Mouse (Mus musculus) intestine, embryonic 14.5 days (tissue): ENCODE measurements around the gene Adamtsl3. TPM values are rescaled to one million over a fixed set of nuclear protein-coding genes. Genes with fewer than 3 reads are reported as not detected.

Source experiments
- ATAC-seq: fragments of 200-750 bp; cut with Nextera tagmentation; replicated peaks from 2 replicates; pipeline ENCODE4 v1.8.0; 2017; ENCODE audit warnings: low read depth, moderate number of reproducible peaks, moderate TSS enrichment, moderate library complexity; ENCODE audit not compliant: low FRiP score, low TSS enrichment
- DNase-seq: peaks from one replicate; pipeline ENCODE4 v3.0.0-alpha.2; 2018; ENCODE audit warnings: low spot score
- H3K27ac ChIP-seq: fragments of 300-500 bp; sonication (generic); 2 replicates; pipeline ENCODE4 v1.5.1; 2014; ENCODE audit warnings: low read depth, mild to moderate bottlenecking, control low read depth
- H3K27me3 ChIP-seq: fragments of 300-500 bp; sonication (generic); replicated peaks from 2 replicates; pipeline ENCODE4 v1.6.1; 2014; ENCODE audit warnings: low read length, control low read depth; ENCODE audit not compliant: control insufficient read depth, insufficient read depth
- H3K36me3 ChIP-seq: fragments of 300-500 bp; sonication (generic); 2 replicates; pipeline ENCODE4 v1.6.1; 2014; ENCODE audit warnings: low read length, control low read depth; ENCODE audit not compliant: control insufficient read depth, insufficient read depth
- H3K4me1 ChIP-seq: fragments of 300-500 bp; sonication (generic); replicated peaks from 2 replicates; pipeline ENCODE4 v1.6.1; 2014; ENCODE audit warnings: low read length, control low read depth, mixed read lengths; ENCODE audit not compliant: control insufficient read depth, insufficient read depth
- H3K4me2 ChIP-seq: fragments of 300-500 bp; sonication (generic); 2 replicates; pipeline ENCODE4 v1.6.1; 2014; ENCODE audit warnings: low read length
- H3K4me3 ChIP-seq: fragments of 300-500 bp; sonication (generic); 2 replicates; pipeline ENCODE4 v1.5.1; 2014; ENCODE audit warnings: low read depth, low read length, control low read depth, mixed read lengths
- H3K9ac ChIP-seq: fragments of 300-500 bp; sonication (generic); 2 replicates; pipeline ENCODE4 v1.6.1; 2014; ENCODE audit warnings: mild to moderate bottlenecking, low read length
- H3K9me3 ChIP-seq: fragments of 300-500 bp; sonication (generic); 2 replicates; pipeline ENCODE4 v1.6.1; 2016; ENCODE audit warnings: low read length, control low read depth; ENCODE audit not compliant: control insufficient read depth
- WGBS: fragments of 180-500 bp; shearing (Covaris S2); extraction: QIAGEN DNeasy Blood & Tissue Kit; methylation state at CpG from one replicate; pipeline ENCODE4 v1.1.7; 2014; 5-methylcytosine and 5-hydroxymethylcytosine counted together
- polyA plus RNA-seq: library from polyadenylated mRNA; unstranded; fragments of >200 nt; fragmentation: Nextera tagmentation; extraction: Ambion mirVana; gene quantifications from 2 replicates; pipeline ENCODE4 v1.2.1, GENCODE M21; 2014

The Adamtsl3 gene
- polyA plus RNA-seq, 1 experiment from 2014 or later: 0.41 TPM

DNA sequence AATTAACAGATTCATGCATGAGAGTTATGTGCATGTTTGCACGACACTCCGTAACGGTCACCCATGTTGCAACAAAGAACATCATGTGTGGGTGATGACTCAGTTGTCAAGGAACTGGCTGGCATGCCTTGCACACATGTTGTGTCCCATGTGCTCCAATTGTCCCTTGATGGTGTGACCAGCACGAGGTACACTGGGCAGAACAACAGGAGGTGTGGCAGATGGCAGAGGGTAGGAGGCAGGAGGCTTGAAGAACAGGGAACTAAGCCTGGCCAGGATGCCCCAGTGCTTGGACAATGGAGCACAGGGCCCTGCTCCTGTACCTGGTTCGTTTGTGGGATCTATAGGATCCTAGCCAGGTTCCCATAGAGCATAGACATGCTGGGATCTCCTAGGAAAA is 31.0 kb downstream of the Adamtsl3 start:
- H3K4me2 ChIP-seq: no peak overlapping the region
- H3K27ac ChIP-seq: peak overlapping the region; percentile 70
- no peak overlapping the region for H3K9ac ChIP-seq
- 0 out of 2 replicates have a peak, but pooled peaks cover 5% of the 10 kb centered on the region for H3K4me1 ChIP-seq
- H3K9me3 ChIP-seq: no peaks in the 10 kb centered on the region
- DNase-seq: peak; percentile 32
- H3K4me3 ChIP-seq: no peak overlapping the region
- ATAC-seq: no peak
- no peaks in the 10 kb centered on the region for H3K36me3 ChIP-seq
- 76% methylated on average over 5 of the region's 5 CpGs for WGBS
- no peaks in the 10 kb centered on the region for H3K27me3 ChIP-seq

- Histone ChIP-seq H3K36me3 (no peaks in the 10 kb centered on the region), H3K27ac (no peak overlapping the region), H3K4me2 (no peak overlapping the region), H3K4me1 (0 out of 2 replicates have a peak, but pooled peaks cover 5% of the 10 kb centered on the region), H3K9me3 (no peaks in the 10 kb centered on the region), H3K27me3 (no peaks in the 10 kb centered on the region), H3K9ac (no peak overlapping the region), H3K4me3 (no peak overlapping the region)
- DNase-seq (peak; percentile 15), ATAC-seq (no peak)
- WGBS: 32% methylated on average over 2 of the region's 2 CpGs
Measured at GRCm38 (mm10) chr7:82368047-82368446, 32.6 kb downstream of the Adamtsl3 start.

DNA sequence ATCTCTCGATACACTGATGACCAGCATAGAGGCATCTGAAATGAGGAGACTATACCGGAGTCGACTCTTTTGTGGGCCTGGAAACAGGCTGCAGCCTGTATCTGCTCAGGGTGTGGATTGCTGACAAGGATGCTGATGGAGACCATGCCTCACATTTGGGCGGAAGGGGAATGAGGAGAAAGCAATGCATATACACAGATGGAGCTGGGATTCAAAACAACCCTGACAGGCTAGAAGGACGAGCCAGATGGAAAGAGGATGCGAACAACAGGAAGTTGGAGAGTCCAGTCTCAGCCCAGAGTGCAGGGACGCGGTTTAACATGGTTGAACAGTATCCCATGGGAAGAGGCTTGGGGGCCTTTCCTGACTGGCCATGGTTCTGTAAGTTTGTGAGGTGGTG is 34.6 kb downstream of the Adamtsl3 start:
- Histone ChIP-seq H3K27ac (peak overlapping the region; percentile 5; the same call in 1 of the 2 replicates), H3K4me3 (no peak overlapping the region), H3K27me3 (no peaks in the 10 kb centered on the region), H3K36me3 (no peaks in the 10 kb centered on the region), H3K4me1 (0 out of 2 replicates have a peak, but pooled peaks cover 5% of the 10 kb centered on the region), H3K9me3 (no peaks in the 10 kb centered on the region), H3K9ac (no peak overlapping the region), H3K4me2 (no peak overlapping the region)
- DNase-seq: peak; percentile 43
- WGBS: 51% methylated on average over 8 of the region's 8 CpGs
- no peak for ATAC-seq

DNA sequence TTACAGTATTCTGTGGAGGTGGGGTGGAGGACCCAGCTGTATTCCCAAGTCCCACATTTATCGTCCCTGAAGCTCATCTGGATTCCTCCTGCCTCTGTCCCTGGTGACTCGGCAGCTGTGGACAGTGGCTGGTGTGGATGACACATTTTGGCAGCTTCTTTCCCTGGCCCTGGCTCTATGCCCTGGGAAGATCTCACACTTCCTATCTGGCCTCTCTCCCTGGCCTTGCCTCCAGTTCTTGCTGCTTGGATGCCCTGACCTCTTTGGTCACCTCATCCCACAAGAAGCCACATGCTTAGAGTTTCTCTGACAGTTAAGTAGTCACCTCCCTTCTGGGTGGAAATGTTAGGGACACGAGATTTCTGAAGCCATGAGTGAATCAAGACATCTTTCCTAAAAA is 35.9 kb downstream of the Adamtsl3 start:
- Histone ChIP-seq H3K27me3 (no peaks in the 10 kb centered on the region), H3K36me3 (no peaks in the 10 kb centered on the region), H3K9ac (no peak overlapping the region), H3K4me1 (0 out of 2 replicates have a peak, but pooled peaks cover 3% of the 10 kb centered on the region), H3K4me3 (no peak overlapping the region), H3K4me2 (no peak overlapping the region), H3K27ac (no peak overlapping the region), H3K9me3 (no peaks in the 10 kb centered on the region)
- DNase-seq (peak; percentile 34), ATAC-seq (no peak)
- 72% methylated on average over 3 of the region's 3 CpGs for WGBS

GRCm38 (mm10) chr7:82378311-82378710 is 42.8 kb downstream of the Adamtsl3 start:
- no peaks in the 10 kb centered on the region for H3K36me3 ChIP-seq

DNA sequence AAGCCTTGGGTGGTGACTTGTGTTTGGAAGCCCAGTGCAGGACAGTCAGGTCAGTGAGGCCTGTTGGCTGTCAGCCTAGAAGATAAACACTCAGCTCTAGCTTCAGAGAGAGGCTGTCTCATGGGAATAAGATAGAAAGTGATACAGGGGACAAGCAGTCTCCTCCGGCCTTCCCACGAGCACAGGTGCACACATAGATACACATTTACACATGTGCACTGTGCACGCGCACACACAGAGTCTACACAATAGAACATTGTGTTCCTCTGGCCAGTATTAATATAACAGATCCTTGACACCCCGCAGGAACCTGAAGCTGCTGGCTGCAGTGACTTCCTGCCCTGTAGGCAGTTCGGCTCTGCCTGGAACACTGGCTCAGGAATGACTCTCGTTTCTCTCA is 44.3 kb downstream of the Adamtsl3 start:
- WGBS: 68% methylated on average over 7 of the region's 7 CpGs

More at GRCm38 (mm10) chr7:82378311-82378710, 42.8 kb downstream of the Adamtsl3 start:
- H3K4me3 ChIP-seq: no peak overlapping the region
- WGBS: 90% methylated on average over 1 of the region's 1 CpGs
- no peak for ATAC-seq
- DNase-seq: no peak
- H3K4me2 ChIP-seq: no peak overlapping the region
- H3K9me3 ChIP-seq: no peaks in the 10 kb centered on the region
- no peaks in the 10 kb centered on the region for H3K4me1 ChIP-seq
- H3K27ac ChIP-seq: no peak overlapping the region
- no peak overlapping the region for H3K9ac ChIP-seq
- no peaks in the 10 kb centered on the region for H3K27me3 ChIP-seq

DNA sequence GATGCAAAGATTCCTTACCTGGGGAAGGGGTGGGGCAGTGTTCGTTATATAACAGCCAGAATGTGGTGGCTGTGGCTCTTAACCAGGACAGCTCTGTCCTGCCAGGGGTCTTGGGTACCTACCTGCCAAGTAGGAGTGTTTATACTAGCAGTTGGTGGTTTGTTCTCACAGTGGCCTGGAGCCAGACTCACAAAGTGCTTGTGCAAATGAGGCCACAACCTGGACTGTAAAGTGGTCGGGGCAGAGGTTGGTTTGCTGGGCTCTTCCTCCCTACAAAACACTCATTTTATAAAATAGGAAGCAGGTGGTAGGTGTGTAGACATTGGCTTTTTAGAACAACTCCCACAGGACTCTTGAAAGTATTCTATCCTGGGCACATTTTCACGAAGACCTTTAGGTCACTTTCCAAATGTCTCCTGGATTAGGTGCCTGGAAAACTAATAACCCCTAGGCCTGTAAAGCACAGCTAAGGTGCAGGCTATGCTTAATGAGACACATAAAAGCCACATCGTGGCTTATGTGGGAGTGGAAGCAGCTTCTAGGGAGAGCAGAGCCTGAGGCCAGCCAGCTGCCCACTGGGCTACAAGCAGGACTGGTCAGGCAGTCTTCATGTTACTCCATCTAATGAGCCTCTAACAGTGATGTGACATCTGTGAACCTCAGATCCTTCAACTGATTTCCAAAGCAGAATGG is 47.5 kb downstream of the Adamtsl3 start:
- DNase-seq (no peak), ATAC-seq (no peak)
- Histone ChIP-seq H3K4me1 (no peaks in the 10 kb centered on the region), H3K27ac (no peak overlapping the region), H3K27me3 (no peaks in the 10 kb centered on the region), H3K36me3 (no peaks in the 10 kb centered on the region), H3K4me2 (no peak overlapping the region), H3K4me3 (no peak overlapping the region), H3K9me3 (no peaks in the 10 kb centered on the region), H3K9ac (no peak overlapping the region)
- 68% methylated on average over 4 of the region's 4 CpGs for WGBS

More for the DNA sequence above, 44.3 kb downstream of the Adamtsl3 start:
- ATAC-seq: no peak
- H3K27me3 ChIP-seq: no peaks in the 10 kb centered on the region
- H3K9ac ChIP-seq: no peak overlapping the region
- H3K36me3 ChIP-seq: no peaks in the 10 kb centered on the region
- H3K4me2 ChIP-seq: no peak overlapping the region
- H3K4me3 ChIP-seq: no peak overlapping the region
- DNase-seq: no peak
- no peaks in the 10 kb centered on the region for H3K9me3 ChIP-seq
- H3K27ac ChIP-seq: no peak overlapping the region
- no peaks in the 10 kb centered on the region for H3K4me1 ChIP-seq

- H3K27ac ChIP-seq: no peak overlapping the region
- DNase-seq (no peak), ATAC-seq (no peak)
- H3K36me3 ChIP-seq: no peaks in the 10 kb centered on the region
- H3K4me3 ChIP-seq: no peak overlapping the region
- no peaks in the 10 kb centered on the region for H3K27me3 ChIP-seq
- H3K4me1 ChIP-seq: no peaks in the 10 kb centered on the region
- WGBS: 78% methylated on average over 3 of the region's 3 CpGs
- no peak overlapping the region for H3K4me2 ChIP-seq
- H3K9me3 ChIP-seq: no peaks in the 10 kb centered on the region
- H3K9ac ChIP-seq: no peak overlapping the region
Measured at GRCm38 (mm10) chr7:82383536-82383848, 48.0 kb downstream of the Adamtsl3 start.

GRCm38 (mm10) chr7:82387121-82387520 is 51.6 kb downstream of the Adamtsl3 start:
- Histone ChIP-seq H3K4me3 (no peak overlapping the region), H3K4me2 (no peak overlapping the region), H3K27me3 (no peaks in the 10 kb centered on the region), H3K4me1 (no peaks in the 10 kb centered on the region; the same call in 1 of the 2 replicates), H3K27ac (no peak overlapping the region), H3K36me3 (no peaks in the 10 kb centered on the region), H3K9me3 (0 out of 2 replicates have a peak, but pooled peaks cover 2% of the 10 kb centered on the region), H3K9ac (no peak overlapping the region)
- ATAC-seq: no peak
- 88% methylated on average over 3 of the region's 3 CpGs for WGBS
- DNase-seq: no peak
